Mouse (Mus musculus) ES-E14 (cell line): Measurements from ENCODE around the gene Rnf8. TPM values are rescaled to one million over a fixed set of nuclear protein-coding genes. Genes with fewer than 3 reads are reported as not detected.

Source experiments
- DNase-seq: peaks from one replicate; pipeline ENCODE4 v3.0.0-alpha.2; 2013; ENCODE audit warnings: low read depth, low spot score
- H3K27ac ChIP-seq: 2 replicates; pipeline ENCODE4 v1.5.1; 2012; ENCODE audit warnings: low read depth, mild to moderate bottlenecking, low read length, moderate library complexity, mixed read lengths; ENCODE audit not compliant: poor library complexity, insufficient read depth, severe bottlenecking
- H3K36me3 ChIP-seq: 2 replicates; pipeline ENCODE4 v1.6.1; 2012; ENCODE audit warnings: mild to moderate bottlenecking, low read length, moderate library complexity, mixed read lengths; ENCODE audit not compliant: control insufficient read depth, poor library complexity, insufficient read depth, severe bottlenecking
- H3K4me1 ChIP-seq, 2 experiments: fragments of 150-350 bp in 1 of 2; sonication (generic) in 1 of 2; 2 replicates each; pipeline ENCODE4 v1.6.1; 2012; ENCODE audit warnings: low read length in 2 of 2, mild to moderate bottlenecking in 1 of 2, mixed read lengths in 1 of 2; ENCODE audit not compliant: control insufficient read depth in 2 of 2, insufficient read depth in 2 of 2, poor library complexity in 1 of 2
- H3K4me3 ChIP-seq, 2 experiments: fragments of 150-350 bp in 1 of 2; sonication (generic) in 1 of 2; 2 replicates each; pipeline ENCODE4 v1.5.1; 2012; ENCODE audit warnings: low read length in 2 of 2, low read depth in 1 of 2, mild to moderate bottlenecking in 1 of 2, mixed read lengths in 1 of 2; ENCODE audit not compliant: insufficient read depth in 1 of 2, poor library complexity in 1 of 2, severe bottlenecking in 1 of 2
- H3K9ac ChIP-seq: 2 replicates; pipeline ENCODE4 v1.6.1; 2012; ENCODE audit warnings: low read depth, mild to moderate bottlenecking, low read length, mixed read lengths; ENCODE audit not compliant: poor library complexity, insufficient read depth, severe bottlenecking
- H3K9me3 ChIP-seq: fragments of 150-350 bp; sonication (generic); 2 replicates; pipeline ENCODE4 v1.6.1; 2012; ENCODE audit warnings: low read depth, mild to moderate bottlenecking, low read length; ENCODE audit not compliant: control insufficient read depth, insufficient read depth
- CHD2 ChIP-seq: IDR thresholded peaks from 2 replicates; pipeline ENCODE4 v1.6.1; 2014; ENCODE audit warnings: mild to moderate bottlenecking, low read depth, low read length, inconsistent platforms
- HCFC1 ChIP-seq: IDR thresholded peaks from 2 replicates; pipeline ENCODE4 v1.6.1; 2012; ENCODE audit warnings: low read length, inconsistent platforms, borderline replicate concordance; ENCODE audit not compliant: insufficient read depth
- MAFK ChIP-seq: IDR thresholded peaks from 2 replicates; pipeline ENCODE4 v1.6.1; 2014; ENCODE audit warnings: mild to moderate bottlenecking, low read depth, low read length, inconsistent platforms; ENCODE audit not compliant: insufficient read depth
- ZC3H11A ChIP-seq: IDR thresholded peaks from 2 replicates; pipeline ENCODE4 v1.6.1; 2012; ENCODE audit warnings: low read depth, mild to moderate bottlenecking, inconsistent platforms, low read length, borderline replicate concordance
- ZNF384 ChIP-seq: IDR thresholded peaks from 2 replicates; pipeline ENCODE4 v1.6.1; 2012; ENCODE audit warnings: low read depth, low read length, inconsistent platforms
- in situ Hi-C, 2 experiments: fragments of 600-800 bp; cut with MboI; formaldehyde crosslinking; loops; one replicate each; pipeline ENCODE4 v1.15.1; 2025; ENCODE audit warnings: low sequenced_read_pairs in 2 of 2, inconsistent platforms in 1 of 2; ENCODE audit not compliant: unreplicated experiment in 2 of 2
- total RNA-seq: library from RNA; depleted of rRNA; stranded (reverse); fragments of 300-350 nt; gene quantifications from 2 replicates; pipeline ENCODE4 v1.2.3, GENCODE M21; 2012

The Rnf8 gene
- total RNA-seq, 1 experiment: 30.0 TPM

DNA sequence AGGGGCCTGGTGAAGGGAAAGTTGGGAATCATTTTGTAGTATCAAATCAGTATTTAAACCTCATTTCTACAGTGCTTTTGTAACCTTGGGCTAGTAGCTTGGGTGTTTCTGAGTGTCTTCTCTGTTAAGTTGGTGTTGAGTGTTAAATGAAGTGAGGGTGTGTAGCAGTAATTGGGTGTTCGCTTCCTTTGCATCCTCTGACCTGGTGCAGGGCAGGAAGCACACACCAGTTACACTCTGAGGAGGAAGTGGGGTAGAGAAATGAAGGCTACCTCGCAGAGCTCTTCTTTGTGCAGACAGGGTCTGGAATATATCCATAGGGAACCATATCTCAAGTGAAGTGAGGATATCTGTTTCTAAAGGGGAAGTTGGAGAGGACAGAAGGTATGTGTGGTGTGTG lies 66.3 kb downstream of the Rnf8 start:
- no peak for DNase-seq
- no peak overlapping the region for H3K9ac ChIP-seq
- peaks cover 65% of the 10 kb centered on the region for H3K36me3 ChIP-seq
- in situ Hi-C loops: no loop called here
- H3K9me3 ChIP-seq: no peaks in the 10 kb centered on the region
- no peak for TF ChIP-seq ZNF384
- no peak for TF ChIP-seq MAFK
- TF ChIP-seq ZC3H11A: no peak
- no peak for TF ChIP-seq HCFC1
- TF ChIP-seq CHD2: no peak
- no peaks in the 10 kb centered on the region for H3K4me1 ChIP-seq
- H3K4me3 ChIP-seq: no peak overlapping the region
- H3K27ac ChIP-seq: no peak overlapping the region

DNA sequence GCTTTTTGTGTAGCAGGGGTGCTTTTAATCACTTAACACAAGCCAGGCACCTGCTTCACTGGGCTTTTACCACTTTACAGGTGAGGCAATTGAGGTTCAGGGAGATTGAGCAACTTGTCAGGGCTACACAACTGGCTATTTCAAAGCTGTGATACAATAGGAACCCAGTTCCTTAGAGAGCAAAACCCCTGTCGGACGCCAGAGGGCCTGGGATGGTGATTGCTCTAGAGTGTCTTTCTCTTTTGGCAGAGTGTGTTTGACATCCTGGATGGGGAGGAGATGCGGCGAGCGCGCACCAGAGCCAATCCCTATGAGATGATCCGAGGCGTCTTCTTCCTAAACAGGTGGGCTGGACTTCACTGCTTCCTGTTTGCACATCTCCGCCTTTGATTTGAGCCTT lies 67.1 kb downstream of the Rnf8 start:
- in situ Hi-C loops: no loop called here
- no peak for TF ChIP-seq ZNF384
- no peak for TF ChIP-seq HCFC1
- no peak for TF ChIP-seq CHD2
- no peak for TF ChIP-seq ZC3H11A
- no peak for TF ChIP-seq MAFK
- no peaks in the 10 kb centered on the region for H3K9me3 ChIP-seq
- H3K9ac ChIP-seq: no peak overlapping the region
- DNase-seq: no peak
- peaks cover 62% of the 10 kb centered on the region for H3K36me3 ChIP-seq
- no peak overlapping the region for H3K27ac ChIP-seq
- H3K4me3 ChIP-seq: no peak overlapping the region
- H3K4me1 ChIP-seq: no peaks in the 10 kb centered on the region

DNA sequence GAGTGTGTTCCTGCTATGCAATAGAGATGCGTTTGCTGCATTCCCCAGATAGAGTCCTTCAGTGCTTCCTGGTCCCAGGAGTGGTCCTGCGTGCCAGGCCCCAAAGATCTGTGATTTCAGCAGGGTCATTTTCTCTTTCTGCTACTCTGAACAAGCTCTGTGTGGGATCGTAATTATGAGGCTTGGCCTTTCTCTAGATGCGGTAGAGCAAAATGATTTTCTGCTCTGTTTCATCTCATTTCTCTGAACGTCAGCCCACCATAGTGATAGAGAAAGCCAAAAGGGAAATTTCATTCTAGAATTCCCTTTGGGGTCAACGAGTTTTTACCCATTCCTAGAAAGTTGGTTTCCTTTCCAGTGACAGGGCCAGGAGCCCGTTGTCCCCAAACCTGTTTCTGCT lies 67.7 kb downstream of the Rnf8 start:
- Histone ChIP-seq H3K4me3 (no peak overlapping the region), H3K9me3 (no peaks in the 10 kb centered on the region), H3K27ac (no peak overlapping the region), H3K9ac (no peak overlapping the region), H3K4me1 (no peaks in the 10 kb centered on the region), H3K36me3 (peaks cover 63% of the 10 kb centered on the region)
- DNase-seq: no peak
- in situ Hi-C loops: no loop called here
- no peak for TF ChIP-seq ZC3H11A
- no peak for TF ChIP-seq MAFK
- no peak for TF ChIP-seq HCFC1
- TF ChIP-seq CHD2: no peak
- no peak for TF ChIP-seq ZNF384

DNA sequence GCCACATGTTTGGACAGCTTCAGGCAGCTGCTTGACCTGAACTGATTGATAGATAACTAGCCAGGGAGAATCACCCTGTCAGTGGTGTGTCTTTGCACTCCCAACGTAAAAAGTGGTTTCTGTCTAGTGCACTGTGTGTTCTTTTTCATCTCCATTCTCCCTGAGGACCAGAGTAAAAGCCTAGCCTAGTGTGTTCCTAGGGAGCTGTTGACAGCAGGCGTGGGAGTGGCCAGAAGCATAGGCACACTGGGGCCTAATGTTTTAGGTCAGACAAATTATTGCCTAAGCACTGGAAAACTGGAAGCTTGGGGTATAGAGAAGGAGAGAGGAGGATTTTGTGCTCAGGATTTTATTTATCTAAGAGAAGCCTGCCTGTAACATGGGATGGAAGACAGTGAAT lies 68.5 kb downstream of the Rnf8 start:
- Histone ChIP-seq H3K9me3 (no peaks in the 10 kb centered on the region), H3K9ac (no peak overlapping the region), H3K4me3 (no peak overlapping the region), H3K4me1 (no peaks in the 10 kb centered on the region), H3K36me3 (peaks cover 67% of the 10 kb centered on the region), H3K27ac (no peak overlapping the region)
- in situ Hi-C loops: no loop called here
- no peak for TF ChIP-seq HCFC1
- no peak for TF ChIP-seq MAFK
- TF ChIP-seq ZC3H11A: no peak
- TF ChIP-seq ZNF384: no peak
- TF ChIP-seq CHD2: no peak
- no peak for DNase-seq

DNA sequence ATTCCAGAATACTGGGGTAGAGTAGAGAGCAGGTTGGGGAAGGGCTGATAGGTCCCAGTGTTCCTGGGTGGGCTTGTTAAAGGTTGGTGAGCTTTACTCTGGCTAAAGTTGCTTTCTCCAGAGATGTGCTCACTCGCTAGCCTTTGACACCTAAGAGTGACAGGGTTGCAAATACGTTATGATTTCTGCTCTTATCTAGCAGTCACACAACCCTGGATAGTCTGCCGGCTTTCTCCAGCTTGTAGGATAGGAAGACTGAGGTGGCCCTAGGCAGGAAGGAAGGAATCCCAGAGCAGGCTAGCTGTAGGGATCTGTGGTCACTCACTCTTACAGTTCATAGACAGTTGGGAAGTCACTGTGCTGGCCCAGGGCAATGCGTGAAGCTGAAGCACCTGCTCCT lies 69.7 kb downstream of the Rnf8 start:
- DNase-seq: no peak
- Histone ChIP-seq H3K36me3 (peaks cover 63% of the 10 kb centered on the region), H3K27ac (no peak overlapping the region), H3K9ac (no peak overlapping the region), H3K4me3 (no peak overlapping the region), H3K9me3 (no peaks in the 10 kb centered on the region), H3K4me1 (no peaks in the 10 kb centered on the region)
- TF ChIP-seq HCFC1 (no peak), ZNF384 (no peak), CHD2 (no peak), MAFK (no peak), ZC3H11A (no peak)
- in situ Hi-C loops: no loop called here
